Mouse (Mus musculus): Measurements from ENCODE around the gene Celf1.

GRCm38 (mm10) chr2:91018061-91018788 is 78.0 kb downstream of the Celf1 start:
- no peak for TF ChIP-seq GATA1 (IDR thresholded peaks at IDR 0.05; ENCODE audit: low read length)
- no peak for TF ChIP-seq TAL1 (IDR thresholded peaks at IDR 0.05; ENCODE audit: low read length)

All from erythroblast, embryonic 14.5 days (primary cell).